In the genomic region with DNA sequence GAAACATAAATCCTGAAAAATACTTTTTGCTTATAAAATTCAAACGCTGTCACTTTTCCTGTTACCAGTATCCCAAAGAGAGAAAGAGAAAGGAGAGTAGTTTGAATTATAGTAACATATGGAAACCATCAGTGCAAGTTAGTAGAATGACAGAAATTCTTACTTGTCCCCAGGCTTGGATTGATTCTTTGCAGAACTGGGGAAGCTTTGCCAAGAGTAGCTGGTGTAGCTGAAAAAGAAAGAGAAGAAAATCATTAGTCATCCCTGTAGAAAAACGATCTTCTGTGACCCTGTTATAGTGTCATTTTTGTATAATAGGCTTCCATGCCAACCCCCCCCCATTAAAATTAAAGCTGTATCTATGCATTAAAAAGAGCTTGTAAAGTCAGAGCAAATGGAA, we compare ENCODE assay signal across 12 mouse cellular contexts.
DNase-seq lines count a peak whose midpoint lies in the region; ATAC-seq and TF ChIP-seq lines count a peak whose summit lies in the region.
"Had no signal": no experiment of that assay in that cellular context is flagged by ENCODE, and none has a peak within 500 bp of the region (broad histone marks: within the 10 kb centered on the region; RNA-seq: fewer than 3 reads in every experiment).

No protein-coding gene starts in this region.

- H3K27ac ChIP-seq in heart, embryonic 16.5 days (ENCODE audit: low read length) = no peak overlapping the region
- H3K27ac ChIP-seq in heart, embryonic 11.5 days (ENCODE audit: low read depth, low read length) = no peak overlapping the region
- H3K27ac ChIP-seq in lung, postnatal 0 days (ENCODE audit: low read length) = no peak overlapping the region
- H3K27ac ChIP-seq in limb, embryonic 15.5 days = 0 out of 2 replicates have a peak overlapping the region, but pooled peaks have one; percentile 68
- H3K27ac ChIP-seq in intestine, embryonic 16.5 days (ENCODE audit: low read length) = no peak overlapping the region
- H3K27ac ChIP-seq: forebrain, embryonic 10.5 days; hindbrain, embryonic 10.5 days; midbrain, embryonic 13.5 days had no signal

- H3K4me2 ChIP-seq in heart, embryonic 16.5 days (ENCODE audit: low read depth, low read length) = no peak overlapping the region
- no peak overlapping the region for H3K4me2 ChIP-seq in heart, embryonic 11.5 days
- no peak overlapping the region for H3K4me2 ChIP-seq in lung, postnatal 0 days (replicated peaks; ENCODE audit: low read depth, low read length)
- H3K4me2 ChIP-seq in limb, embryonic 15.5 days = no peak overlapping the region
- no peak overlapping the region for H3K4me2 ChIP-seq in intestine, embryonic 16.5 days (ENCODE audit: low read depth, low read length)
- H3K4me2 ChIP-seq: midbrain, embryonic 13.5 days had no signal

- WGBS in heart, embryonic 16.5 days = 63% methylated on average over 2 of the region's 2 CpGs
- 67% methylated on average over 2 of the region's 2 CpGs for WGBS in heart, embryonic 11.5 days (ENCODE audit: insufficient replicate concordance)
- WGBS in lung, postnatal 0 days = 56% methylated on average over 2 of the region's 2 CpGs
- 24% methylated on average over 2 of the region's 2 CpGs for WGBS in limb, embryonic 15.5 days
- 52% methylated on average over 2 of the region's 2 CpGs for WGBS in intestine, embryonic 16.5 days

- 0 out of 2 replicates have a peak, but pooled peaks cover 5% of the 10 kb centered on the region for H3K4me1 ChIP-seq in heart, embryonic 16.5 days (ENCODE audit: control insufficient read depth, insufficient read depth, low read length)
- no peaks in the 10 kb centered on the region for H3K4me1 ChIP-seq in heart, embryonic 11.5 days (ENCODE audit: control insufficient read depth, insufficient read depth, low read length)
- peaks cover 3% of the 10 kb centered on the region; the same call in 1 of the 2 replicates for H3K4me1 ChIP-seq in lung, postnatal 0 days (ENCODE audit: insufficient read depth, low read depth, low read length)
- H3K4me1 ChIP-seq in limb, embryonic 15.5 days = peaks cover 6% of the 10 kb centered on the region; the same call in 1 of the 2 replicates
- H3K4me1 ChIP-seq in intestine, embryonic 16.5 days (ENCODE audit: control insufficient read depth, insufficient read depth, low read length) = no peaks in the 10 kb centered on the region; the same call in 1 of the 2 replicates
- H3K4me1 ChIP-seq: forebrain, embryonic 10.5 days; hindbrain, embryonic 10.5 days; midbrain, embryonic 13.5 days had no signal

- H3K9me3 ChIP-seq in heart, embryonic 16.5 days (replicated peaks; ENCODE audit: control insufficient read depth, low read length) = no peaks in the 10 kb centered on the region
- H3K9me3 ChIP-seq in heart, embryonic 11.5 days (replicated peaks; ENCODE audit: control insufficient read depth, low read length) = no peaks in the 10 kb centered on the region
- no peaks in the 10 kb centered on the region for H3K9me3 ChIP-seq in lung, postnatal 0 days (ENCODE audit: low read length)
- no peaks in the 10 kb centered on the region for H3K9me3 ChIP-seq in limb, embryonic 15.5 days
- no peaks in the 10 kb centered on the region for H3K9me3 ChIP-seq in intestine, embryonic 16.5 days (ENCODE audit: control insufficient read depth, low read length)
- H3K9me3 ChIP-seq: forebrain, embryonic 10.5 days; hindbrain, embryonic 10.5 days; midbrain, embryonic 13.5 days had no signal

- TF ChIP-seq CTCF in lung, postnatal 0 days (IDR thresholded peaks at IDR 0.05) = no peak

- TF ChIP-seq EP300 in lung, postnatal 0 days (IDR thresholded peaks at IDR 0.05) = no peak

- no peaks in the 10 kb centered on the region for H3K36me3 ChIP-seq in heart, embryonic 16.5 days (ENCODE audit: control insufficient read depth, insufficient read depth)
- H3K36me3 ChIP-seq in heart, embryonic 11.5 days (ENCODE audit: control insufficient read depth, insufficient read depth, low read length) = no peaks in the 10 kb centered on the region
- no peaks in the 10 kb centered on the region for H3K36me3 ChIP-seq in lung, postnatal 0 days (ENCODE audit: insufficient read depth, low read length)
- no peaks in the 10 kb centered on the region for H3K36me3 ChIP-seq in limb, embryonic 15.5 days
- H3K36me3 ChIP-seq in intestine, embryonic 16.5 days (ENCODE audit: control insufficient read depth, insufficient read depth, low read length) = no peaks in the 10 kb centered on the region
- H3K36me3 ChIP-seq: forebrain, embryonic 10.5 days; hindbrain, embryonic 10.5 days; midbrain, embryonic 13.5 days had no signal

- no peaks in the 10 kb centered on the region for H3K27me3 ChIP-seq in heart, embryonic 16.5 days (ENCODE audit: control insufficient read depth, insufficient read depth, low read length)
- no peaks in the 10 kb centered on the region for H3K27me3 ChIP-seq in heart, embryonic 11.5 days (ENCODE audit: control insufficient read depth, insufficient read depth, low read length)
- no peaks in the 10 kb centered on the region for H3K27me3 ChIP-seq in lung, postnatal 0 days (replicated peaks; ENCODE audit: insufficient read depth, low read length)
- no peaks in the 10 kb centered on the region for H3K27me3 ChIP-seq in limb, embryonic 15.5 days
- H3K27me3 ChIP-seq in intestine, embryonic 16.5 days (replicated peaks; ENCODE audit: control insufficient read depth, insufficient read depth, low read length) = no peaks in the 10 kb centered on the region
- H3K27me3 ChIP-seq: midbrain, embryonic 13.5 days had no signal

- DNase-seq in lung, postnatal 0 days (ENCODE audit: low spot score) = peak; percentile 66
- no peak for DNase-seq in lung, postnatal 14 days
- DNase-seq in neural tube, embryonic 10.5 days (ENCODE audit: extremely low spot score, low spot score) = no peak
- DNase-seq: adrenal gland, postnatal 25 days had no signal

- H3K4me3 ChIP-seq in heart, embryonic 16.5 days (ENCODE audit: low read length) = no peak overlapping the region
- no peak overlapping the region for H3K4me3 ChIP-seq in heart, embryonic 11.5 days (ENCODE audit: low read depth, low read length)
- no peak overlapping the region for H3K4me3 ChIP-seq in lung, postnatal 0 days (ENCODE audit: low read depth, low read length)
- H3K4me3 ChIP-seq in limb, embryonic 15.5 days = no peak overlapping the region
- no peak overlapping the region for H3K4me3 ChIP-seq in intestine, embryonic 16.5 days (ENCODE audit: low read length)
- H3K4me3 ChIP-seq: forebrain, embryonic 10.5 days; hindbrain, embryonic 10.5 days; midbrain, embryonic 13.5 days had no signal

- ATAC-seq in heart, embryonic 16.5 days (replicated peaks; ENCODE audit: extremely low read depth, insufficient read depth, low FRiP score) = peak; percentile 32; the same call in 1 of the 2 replicates
- no peak for ATAC-seq in heart, embryonic 11.5 days (replicated peaks; ENCODE audit: insufficient number of reproducible peaks, low FRiP score, low TSS enrichment)
- no peak; the same call in 1 of the 2 replicates for ATAC-seq in lung, postnatal 0 days
- ATAC-seq in limb, embryonic 15.5 days (ENCODE audit: insufficient number of reproducible peaks, low FRiP score, low TSS enrichment, low read depth) = no peak
- no peak for ATAC-seq in intestine, embryonic 16.5 days
- ATAC-seq: inflammation-experienced regulatory T-cells, adult 6 months; midbrain, embryonic 13.5 days had no signal

- no peak overlapping the region for H3K9ac ChIP-seq in heart, embryonic 16.5 days (ENCODE audit: low read length)
- H3K9ac ChIP-seq in heart, embryonic 11.5 days (ENCODE audit: low read depth, low read length) = no peak overlapping the region
- no peak overlapping the region for H3K9ac ChIP-seq in lung, postnatal 0 days (replicated peaks; ENCODE audit: low read depth)
- no peak overlapping the region for H3K9ac ChIP-seq in limb, embryonic 15.5 days
- H3K9ac ChIP-seq in intestine, embryonic 16.5 days (ENCODE audit: low read depth, low read length) = no peak overlapping the region
- H3K9ac ChIP-seq: midbrain, embryonic 13.5 days had no signal
